ENCODE assay signal across 8 mouse cellular contexts in the genomic region with DNA sequence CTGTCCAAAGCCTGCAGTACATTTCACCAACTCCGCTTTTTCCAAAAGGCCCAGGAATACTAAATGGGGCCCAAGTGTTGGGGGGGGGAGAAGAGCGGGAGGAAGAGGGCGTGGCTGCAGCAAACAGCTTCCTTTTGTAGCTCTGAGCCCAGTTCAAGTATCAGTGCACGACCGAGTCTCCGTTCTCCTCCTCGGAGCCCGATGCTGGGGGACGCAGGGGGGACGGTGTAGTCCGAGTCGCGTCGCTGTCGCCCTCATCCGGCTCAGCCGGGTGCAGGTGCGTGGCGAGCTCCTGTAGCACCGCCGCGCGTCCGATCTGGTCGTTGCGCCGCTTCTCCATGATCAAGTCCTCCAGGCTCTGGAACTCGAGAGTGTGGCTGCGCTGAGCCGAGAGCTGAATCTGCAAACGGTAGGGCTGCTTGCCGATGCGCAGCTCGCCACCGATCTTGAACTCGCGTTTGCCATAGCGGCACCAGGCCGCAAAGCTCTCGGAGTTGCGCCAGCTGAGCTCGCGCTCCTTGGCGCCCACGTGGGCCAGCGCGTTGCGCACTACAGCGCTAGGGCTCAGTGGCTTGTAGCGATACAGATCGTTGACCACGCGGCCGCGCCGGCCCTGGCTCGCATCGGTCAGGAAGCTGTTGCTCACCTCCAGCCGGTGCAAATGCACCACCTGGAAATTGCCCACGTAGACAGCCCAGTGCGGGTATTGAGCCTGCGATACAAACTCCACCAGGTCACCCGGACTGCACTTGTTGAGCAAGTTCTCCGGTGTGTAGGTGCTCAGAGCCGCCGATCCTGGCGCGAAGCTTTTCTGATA. TPM values are rescaled to one million over a fixed set of nuclear protein-coding genes. Genes with fewer than 3 reads are reported as not detected.
DNase-seq lines count a peak whose midpoint lies in the region; ATAC-seq and TF ChIP-seq lines count a peak whose summit lies in the region.

No protein-coding gene starts in this region.

- peak overlapping the region; percentile 78 to 80 for H3K4me3 ChIP-seq in ES-E14 (ENCODE audit: insufficient read depth in 1 of 2, low read depth in 1 of 2, low read length in 2 of 2, poor library complexity in 1 of 2, severe bottlenecking in 1 of 2)
- H3K4me3 ChIP-seq in hindbrain, embryonic 12.5 days: peak overlapping the region; percentile 62

- H3K9me3 ChIP-seq in ES-E14 (ENCODE audit: control insufficient read depth, insufficient read depth, low read depth, low read length): no peaks in the 10 kb centered on the region
- no peaks in the 10 kb centered on the region for H3K9me3 ChIP-seq in hindbrain, embryonic 12.5 days (replicated peaks)

- WGBS in hindbrain, embryonic 12.5 days: 2% methylated on average over 68 of the region's 68 CpGs

- no peak for DNase-seq in ES-E14 (ENCODE audit: low read depth, low spot score)
- DNase-seq in cerebellum, adult 9-11 months: peak; percentile 45
- peak; percentile 69 to 73 for DNase-seq in frontal cortex, postnatal 14 days (ENCODE audit: low spot score in 2 of 2)
- DNase-seq in layer of hippocampus, postnatal 25 days (ENCODE audit: extremely low spot score in 1 of 2, low spot score in 1 of 2): peak; percentile 62 to 79
- DNase-seq in lung, postnatal 10 days: peak; percentile 72
- DNase-seq in ovary, postnatal 10 days (ENCODE audit: low spot score): peak; percentile 56
- peak; percentile 42 to 48 for DNase-seq in thymus, postnatal 10 days (ENCODE audit: low spot score in 2 of 2)

- in situ Hi-C loops in ES-E14 (cut with MboI; ENCODE audit: low sequenced_read_pairs in 2 of 2, unreplicated experiment in 2 of 2): no loop called here

- no peak overlapping the region for H3K27ac ChIP-seq in ES-E14 (ENCODE audit: insufficient read depth, low read depth, low read length, poor library complexity, severe bottlenecking)
- peak overlapping the region; percentile 71 for H3K27ac ChIP-seq in hindbrain, embryonic 12.5 days

- ATAC-seq in hindbrain, embryonic 12.5 days (ENCODE audit: low FRiP score): peak; percentile 85

- H3K9ac ChIP-seq in ES-E14 (ENCODE audit: insufficient read depth, low read depth, low read length, poor library complexity, severe bottlenecking): peak overlapping the region; percentile 54
- H3K9ac ChIP-seq in hindbrain, embryonic 12.5 days: peak overlapping the region; percentile 70

- H3K4me1 ChIP-seq in ES-E14 (ENCODE audit: control insufficient read depth in 2 of 2, insufficient read depth in 2 of 2, low read length in 2 of 2, poor library complexity in 1 of 2): peaks cover 0 to 3% of the 10 kb centered on the region in 2 experiments; a peak in 1 of 4 replicates
- H3K4me1 ChIP-seq in hindbrain, embryonic 12.5 days: peaks cover 19% of the 10 kb centered on the region

- 0 out of 2 replicates have a peak, but pooled peaks cover 7% of the 10 kb centered on the region for H3K27me3 ChIP-seq in hindbrain, embryonic 12.5 days

- peak overlapping the region; percentile 100 for H3K4me2 ChIP-seq in hindbrain, embryonic 12.5 days (replicated peaks)

- H3K36me3 ChIP-seq in ES-E14 (ENCODE audit: control insufficient read depth, insufficient read depth, low read length, poor library complexity, severe bottlenecking): no peaks in the 10 kb centered on the region; the same call in 1 of the 2 replicates
- no peaks in the 10 kb centered on the region for H3K36me3 ChIP-seq in hindbrain, embryonic 12.5 days

TF ChIP-seq in ES-E14, 5 proteins besides CTCF, POLR2A, EP300 and RAD21:
- TF ChIP-seq MAFK (IDR thresholded peaks at IDR 0.05; ENCODE audit: insufficient read depth, low read depth, low read length): no peak
- TF ChIP-seq HCFC1 (IDR thresholded peaks at IDR 0.05; ENCODE audit: borderline replicate concordance, insufficient read depth, low read length): no peak
- no peak for TF ChIP-seq CHD2 (IDR thresholded peaks at IDR 0.05; ENCODE audit: low read depth, low read length)
- no peak for TF ChIP-seq ZNF384 (IDR thresholded peaks at IDR 0.05; ENCODE audit: low read depth, low read length)
- TF ChIP-seq ZC3H11A (IDR thresholded peaks at IDR 0.05; ENCODE audit: borderline replicate concordance, low read depth, low read length): no peak

RNA-seq across cellular contexts. Expression of a gene that starts 30.6 kb away (rescaled TPM):
- total RNA-seq in ES-E14 (2012; rRNA removed): 3.1 and 3.7 TPM in 2 replicates
- polyA plus RNA-seq in hindbrain, embryonic 12.5 days (2016; fragmentation: Nextera tagmentation; extraction: Ambion mirVana): 15.0 and 15.9 TPM in 2 replicates
- 10 to 100 TPM; 14.4 to 17.6 TPM for total RNA-seq in layer of hippocampus, postnatal 25 days (2021)
